Mouse (Mus musculus) MEL (cell line): ENCODE results near the gene Chst12. TPM values are rescaled to one million over a fixed set of nuclear protein-coding genes. Genes with fewer than 3 reads are reported as not detected.
A peak's percentile ranks its signal among the peaks of the same experiment; 100 is the strongest.
"Not testable (repeated sequence)": the region's sequence is repeated elsewhere in the genome, so short reads cannot be mapped to it uniquely, and the experiment has no call there.

Source experiments
- DNase-seq: peaks from one replicate; pipeline ENCODE4 v3.0.0; 2011; ENCODE audit warnings: low read depth, low spot score
- H3K27ac ChIP-seq: 2 replicates; pipeline ENCODE4 v1.5.1; 2012; ENCODE audit warnings: low read depth, mild to moderate bottlenecking, control low read depth, low read length, moderate library complexity; ENCODE audit not compliant: control insufficient read depth
- H3K27me3 ChIP-seq, 2 experiments: fragments of 150-350 bp in 1 of 2; sonication (generic) in 1 of 2; 2 replicates each; pipeline ENCODE4 v1.6.1; 2012; ENCODE audit warnings: low read length in 2 of 2, mild to moderate bottlenecking in 2 of 2, improper control_type of control experiment in 1 of 2, moderate library complexity in 1 of 2; ENCODE audit not compliant: insufficient read depth in 2 of 2, control insufficient read depth in 1 of 2
- H3K36me3 ChIP-seq, 2 experiments: 2 replicates each; pipeline ENCODE4 v1.6.1; 2012 to 2014; ENCODE audit warnings: low read length in 2 of 2, improper control_type of control experiment in 1 of 2, inconsistent platforms in 1 of 2, mild to moderate bottlenecking in 1 of 2; ENCODE audit not compliant: insufficient read depth in 2 of 2, control insufficient read depth in 1 of 2
- H3K4me1 ChIP-seq, 2 experiments: fragments of 150-350 bp in 1 of 2; sonication (generic) in 1 of 2; 2 replicates each; pipeline ENCODE4 v1.6.1; 2012; ENCODE audit warnings: low read length in 2 of 2, improper control_type of control experiment in 1 of 2, mild to moderate bottlenecking in 1 of 2; ENCODE audit not compliant: insufficient read depth in 2 of 2, control insufficient read depth in 1 of 2
- H3K4me3 ChIP-seq, 2 experiments: fragments of 150-350 bp in 1 of 2; sonication (generic) in 1 of 2; 2 replicates each; pipeline ENCODE4 v1.5.1; 2012; ENCODE audit warnings: low read depth in 2 of 2, low read length in 2 of 2, mild to moderate bottlenecking in 2 of 2, moderate library complexity in 2 of 2, control low read depth in 1 of 2, improper control_type of control experiment in 1 of 2; ENCODE audit not compliant: control insufficient read depth in 1 of 2, insufficient read depth in 1 of 2
- H3K79me2 ChIP-seq: 2 replicates; pipeline ENCODE4 v1.6.1; 2012; ENCODE audit warnings: mild to moderate bottlenecking, low read length, moderate library complexity; ENCODE audit not compliant: control insufficient read depth, poor library complexity, insufficient read depth
- H3K9ac ChIP-seq: 2 replicates; pipeline ENCODE4 v1.6.1; 2012; ENCODE audit warnings: low read depth, mild to moderate bottlenecking, control low read depth, low read length, moderate library complexity; ENCODE audit not compliant: control insufficient read depth, poor library complexity, severe bottlenecking
- H3K9me3 ChIP-seq: fragments of 150-350 bp; sonication (generic); replicated peaks from 2 replicates; pipeline ENCODE4 v1.6.1; 2012; ENCODE audit warnings: mild to moderate bottlenecking, low read length, improper control_type of control experiment, moderate library complexity; ENCODE audit not compliant: insufficient read depth
- CHD1 ChIP-seq: IDR thresholded peaks from 2 replicates; pipeline ENCODE4 v1.6.1; 2012; ENCODE audit warnings: low read depth, mild to moderate bottlenecking, inconsistent platforms, low read length, improper control_type of control experiment
- CHD2 ChIP-seq: IDR thresholded peaks from 2 replicates; pipeline ENCODE4 v1.6.1; 2011; ENCODE audit warnings: low read length, improper control_type of control experiment
- EP300 ChIP-seq, 2 experiments: IDR thresholded peaks; 2 replicates each; pipeline ENCODE4 v1.6.1; 2011; ENCODE audit warnings: improper control_type of control experiment in 2 of 2, low read length in 2 of 2, low read depth in 1 of 2, mild to moderate bottlenecking in 1 of 2
- ETS1 ChIP-seq: IDR thresholded peaks from 2 replicates; pipeline ENCODE4 v1.6.1; 2012; ENCODE audit warnings: low read depth, mild to moderate bottlenecking, inconsistent platforms, low read length, improper control_type of control experiment, moderate library complexity
- GATA1 ChIP-seq: IDR thresholded peaks from 2 replicates; pipeline ENCODE4 v1.6.1; 2011; ENCODE audit warnings: low read depth, low read length, improper control_type of control experiment
- HCFC1 ChIP-seq: IDR thresholded peaks from 2 replicates; pipeline ENCODE4 v1.6.1; 2012; ENCODE audit warnings: low read depth, mild to moderate bottlenecking, inconsistent platforms, low read length, improper control_type of control experiment, moderate library complexity
- JUND ChIP-seq: IDR thresholded peaks from 2 replicates; pipeline ENCODE4 v1.6.1; 2011; ENCODE audit warnings: low read depth, mild to moderate bottlenecking, improper control_type of control experiment, low read length
- MAX ChIP-seq: IDR thresholded peaks from 2 replicates; pipeline ENCODE4 v1.6.1; 2011; ENCODE audit warnings: low read length, improper control_type of control experiment
- MEF2A ChIP-seq: IDR thresholded peaks from 2 replicates; pipeline ENCODE4 v1.6.1; 2014; ENCODE audit warnings: low read depth, mild to moderate bottlenecking, inconsistent platforms, low read length, improper control_type of control experiment; ENCODE audit not compliant: poor library complexity, insufficient replicate concordance, severe bottlenecking; ENCODE audit errors: extremely low read depth
- MXI1 ChIP-seq: IDR thresholded peaks from 2 replicates; pipeline ENCODE4 v1.6.1; 2011; ENCODE audit warnings: mild to moderate bottlenecking, low read depth, low read length, improper control_type of control experiment
- MYC ChIP-seq: IDR thresholded peaks from 2 replicates; pipeline ENCODE4 v1.6.1; 2011; ENCODE audit warnings: low read depth, mild to moderate bottlenecking, low read length, improper control_type of control experiment, moderate library complexity
- NELFE ChIP-seq: IDR thresholded peaks from 2 replicates; pipeline ENCODE4 v1.6.1; 2011; ENCODE audit warnings: low read depth, low read length, improper control_type of control experiment
- NRF1 ChIP-seq: IDR thresholded peaks from 2 replicates; pipeline ENCODE4 v1.6.1; 2014; ENCODE audit warnings: low read depth, mild to moderate bottlenecking, inconsistent platforms, low read length, improper control_type of control experiment, moderate library complexity; ENCODE audit not compliant: poor library complexity, insufficient read depth, severe bottlenecking
- POLR2A ChIP-seq, 2 experiments: IDR thresholded peaks; 2 replicates each; pipeline ENCODE4 v1.6.1; 2011 to 2012; ENCODE audit warnings: low read length in 2 of 2, mild to moderate bottlenecking in 2 of 2, control low read depth in 1 of 2, improper control_type of control experiment in 1 of 2, low read depth in 1 of 2, moderate library complexity in 1 of 2; ENCODE audit not compliant: control insufficient read depth in 1 of 2, insufficient read depth in 1 of 2, poor library complexity in 1 of 2
- POLR2AphosphoS5 ChIP-seq: IDR thresholded peaks from 2 replicates; pipeline ENCODE4 v1.6.1; 2012; ENCODE audit warnings: low read depth, borderline replicate concordance, mild to moderate bottlenecking, inconsistent platforms, low read length, moderate library complexity, mixed read lengths
- RCOR1 ChIP-seq: IDR thresholded peaks from 2 replicates; pipeline ENCODE4 v1.6.1; 2012; ENCODE audit warnings: low read depth, mild to moderate bottlenecking, inconsistent platforms, low read length, improper control_type of control experiment
- SIN3A ChIP-seq: IDR thresholded peaks from 2 replicates; pipeline ENCODE4 v1.6.1; 2012; ENCODE audit warnings: low read length, improper control_type of control experiment, inconsistent platforms
- TAL1 ChIP-seq: IDR thresholded peaks from 2 replicates; pipeline ENCODE4 v1.6.1; 2012; ENCODE audit warnings: mild to moderate bottlenecking, inconsistent platforms, low read length, moderate library complexity, mixed read lengths
- TBP ChIP-seq: IDR thresholded peaks from 2 replicates; pipeline ENCODE4 v1.8.0; 2011; ENCODE audit warnings: low read depth, low read length, improper control_type of control experiment
- USF2 ChIP-seq, 2 experiments: IDR thresholded peaks; 2 replicates each; pipeline ENCODE4 v1.6.1; 2011 to 2012; ENCODE audit warnings: improper control_type of control experiment in 2 of 2, low read length in 2 of 2, borderline replicate concordance in 1 of 2, inconsistent platforms in 1 of 2, low read depth in 1 of 2, mild to moderate bottlenecking in 1 of 2; ENCODE audit not compliant: insufficient read depth in 1 of 2
- ZNF384 ChIP-seq: IDR thresholded peaks from 2 replicates; pipeline ENCODE4 v1.6.1; 2012; ENCODE audit warnings: low read depth, mild to moderate bottlenecking, inconsistent platforms, low read length, improper control_type of control experiment
- polyA plus RNA-seq, 2 experiments: library from polyadenylated mRNA; stranded (reverse) in 1 of 2; unstranded in 1 of 2; fragments of >175 nt in 1 of 2; fragments of >200 nt in 1 of 2; gene quantifications; 2 replicates each; pipeline versions ENCODE4 v1.2.1 to v1.2.4; 2012; ENCODE audit warnings: low replicate concordance in 2 of 2, low read depth in 1 of 2; ENCODE audit not compliant: insufficient read length in 2 of 2, insufficient read depth in 1 of 2, missing spikeins in 1 of 2
- total RNA-seq: library from RNA; depleted of rRNA; stranded (reverse); fragments of 300-350 nt; gene quantifications from 2 replicates; pipeline ENCODE4 v1.2.3, GENCODE M21; 2012

Gene Chst12
- total and polyA plus RNA-seq, 3 experiments: 4.1 to 8.6 TPM; not detected in 1

DNA sequence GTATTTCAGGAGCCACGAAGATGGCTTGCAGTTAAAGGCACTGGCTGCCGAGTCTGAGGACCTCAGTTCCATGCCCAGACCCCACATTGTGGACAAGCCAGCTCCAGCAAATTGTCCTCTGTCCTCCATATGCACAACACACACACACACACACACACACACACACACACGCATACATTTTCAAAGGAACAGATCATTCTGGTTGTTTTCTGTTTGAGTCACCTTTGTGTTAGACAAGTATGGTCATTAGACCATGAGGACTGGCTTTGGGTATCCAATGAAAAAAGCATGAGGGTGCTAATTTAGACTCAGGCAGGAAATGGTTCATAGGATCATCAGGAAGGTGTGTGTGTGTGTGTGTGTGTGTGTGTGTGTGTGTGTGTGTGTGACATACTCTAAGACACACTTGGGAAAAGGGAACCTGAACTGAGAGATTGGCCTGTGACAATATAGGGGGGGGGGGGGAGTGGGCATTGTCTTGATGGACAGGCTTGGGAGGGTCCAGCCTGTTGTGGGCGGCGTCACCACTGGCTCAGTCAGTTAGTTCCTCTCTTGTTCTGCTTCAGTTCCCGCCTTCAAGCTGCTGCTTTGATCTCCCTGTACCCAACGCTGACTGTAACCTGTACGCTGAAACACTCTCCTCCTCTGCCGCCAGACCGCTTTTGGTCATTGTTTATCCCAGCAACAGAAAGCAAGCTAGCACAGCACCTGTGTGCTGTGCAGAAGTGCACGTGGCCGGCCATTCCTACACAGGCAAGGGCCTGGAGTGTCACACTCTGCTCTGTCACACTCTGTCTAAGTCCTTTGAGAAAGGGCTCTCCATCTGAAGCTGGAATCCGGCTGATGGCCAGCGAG is 3.1 kb upstream of the Chst12 start (continued):
- no peak for TF ChIP-seq GATA1
- no peak for TF ChIP-seq RCOR1
- peak; percentile 24 to 32; a peak in 2 of 4 replicates for TF ChIP-seq EP300 (IDR thresholded peaks at IDR 0.05; ENCODE audit: low read depth in 1 of 2, low read length in 2 of 2)
- TF ChIP-seq NELFE: peak; percentile 78
- 0 out of 2 replicates have a peak, but pooled peaks have one; percentile 17 for TF ChIP-seq NRF1
- TF ChIP-seq CHD1: no peak
- TF ChIP-seq TAL1: no peak
- TF ChIP-seq ETS1: peak; percentile 46
- TF ChIP-seq HCFC1: peak; percentile 57; the same call in 1 of the 2 replicates
- no peak for TF ChIP-seq USF2 (IDR thresholded peaks at IDR 0.05; ENCODE audit: borderline replicate concordance in 1 of 2, insufficient read depth in 1 of 2, low read depth in 1 of 2, low read length in 2 of 2)
- peak; percentile 88 for TF ChIP-seq MXI1
- no peak for TF ChIP-seq ZNF384
- peak; percentile 58; the same call in 1 of the 2 replicates for TF ChIP-seq MAX
- TF ChIP-seq CHD2: 0 out of 2 replicates have a peak, but pooled peaks have one; percentile 9
- TF ChIP-seq MEF2A: no peak
- no peak for TF ChIP-seq POLR2AphosphoS5
- TF ChIP-seq JUND: no peak

DNA sequence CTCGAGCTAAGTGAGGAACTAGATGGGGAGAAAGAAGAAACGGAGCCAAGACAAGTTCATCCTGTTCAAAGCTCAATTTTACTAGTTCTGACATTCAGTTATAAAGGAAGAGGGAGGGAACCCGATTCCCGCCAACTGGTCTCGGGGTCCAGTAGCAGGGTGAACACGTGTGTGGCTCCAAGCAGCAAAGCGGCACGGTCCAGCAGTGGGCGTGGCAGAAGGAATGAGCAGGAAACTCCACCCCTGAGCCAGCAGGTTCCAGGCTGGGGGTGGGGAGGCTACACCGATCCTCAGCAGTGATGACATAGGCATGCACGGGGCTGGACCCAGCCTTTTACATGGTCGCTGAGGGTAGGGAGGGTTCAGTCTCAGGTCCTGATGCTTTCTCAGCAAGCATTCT is 2.4 kb upstream of the Chst12 start:
- Histone ChIP-seq H3K4me3 (peak overlapping the region; percentile 44 to 47), H3K27ac (peak overlapping the region; percentile 73), H3K9ac (peak overlapping the region; percentile 68), H3K4me1 (peaks cover 4 to 27% of the 10 kb centered on the region in 2 experiments)
- not testable (repeated sequence) for H3K27me3 ChIP-seq, H3K79me2 ChIP-seq, H3K36me3 ChIP-seq
- DNase-seq: peak; percentile 81
- TF ChIP-seq MXI1 (peak; percentile 83), MAX (peak; percentile 46), MYC (0 out of 2 replicates have a peak, but pooled peaks have one; percentile 10), SIN3A (peak; percentile 14; the same call in 1 of the 2 replicates), TBP (0 out of 2 replicates have a peak, but pooled peaks have one; percentile 49), POLR2A (IDR thresholded peaks at IDR 0.05; ENCODE audit: control insufficient read depth in 1 of 2, insufficient read depth in 1 of 2, low read depth in 1 of 2, low read length in 2 of 2, poor library complexity in 1 of 2) (peak in 1 of 2 experiments; percentile 51; a peak in 2 of 4 replicates)
- TF ChIP-seq, all 39 proteins: peak for 6; not testable (repeated sequence) for 33
- H3K9me3 ChIP-seq: not testable (repeated sequence)
